Mouse (Mus musculus): ENCODE data around the gene Gm7970.
"Not testable (repeated sequence)": the region's sequence is repeated elsewhere in the genome, so short reads cannot be mapped to it uniquely, and the experiment has no call there.

Gene Gm7970

GRCm38 (mm10) chr14:41555483-41555882, at the start of gene Gm7970:
Gm7970 (minus strand) TSS chr14:41555583.
- DNase-seq: not testable (repeated sequence)

GRCm38 (mm10) chr14:41600935-41601334, 45.6 kb upstream of the Gm7970 start:
- DNase-seq: not testable (repeated sequence)

GRCm38 (mm10) chr14:41586346-41586745, 31.0 kb upstream of the Gm7970 start:
- DNase-seq: not testable (repeated sequence)

GRCm38 (mm10) chr14:41572911-41573310, 17.5 kb upstream of the Gm7970 start, which contains the start of gene 1700049E17Rik2:
1700049E17Rik2 (plus strand) TSS chr14:41573211.
- DNase-seq: not testable (repeated sequence)

- not testable (repeated sequence) for DNase-seq
Observed at GRCm38 (mm10) chr14:41524695-41525094, 30.7 kb downstream of the Gm7970 start.

GRCm38 (mm10) chr14:41520683-41521082, 34.7 kb downstream of the Gm7970 start:
- peak in 1 of 2 experiments; percentile 1 for DNase-seq
